Mouse (Mus musculus): ENCODE results near the gene Zfp626.
A peak's percentile ranks its signal among the peaks of the same experiment; 100 is the strongest.
"Not testable (repeated sequence)": the region's sequence is repeated elsewhere in the genome, so short reads cannot be mapped to it uniquely, and the experiment has no call there.

The Zfp626 gene

GRCm38 (mm10) chr7:27860396-27861235 is 53.6 kb downstream of the Zfp626 start:
- peak; percentile 73 for DNase-seq

- DNase-seq: not testable (repeated sequence)
These were observed 55.6 kb downstream of the Zfp626 start for GRCm38 (mm10) chr7:27862578-27862977.
